Mouse (Mus musculus) kidney, embryonic 15.5 days (tissue): ENCODE results near the gene Srpx. TPM values are rescaled to one million over a fixed set of nuclear protein-coding genes. Genes with fewer than 3 reads are reported as not detected.

Experiments used
- ATAC-seq: fragments of 200-750 bp; cut with Nextera tagmentation; replicated peaks from 2 replicates; pipeline ENCODE4 v1.8.0; 2017; ENCODE audit warnings: moderate TSS enrichment; ENCODE audit not compliant: low FRiP score
- H3K27ac ChIP-seq: fragments of 300-500 bp; sonication (generic); 2 replicates; pipeline ENCODE4 v1.5.1; 2015; ENCODE audit warnings: mild to moderate bottlenecking, inconsistent platforms
- H3K27me3 ChIP-seq: fragments of 300-500 bp; sonication (generic); 2 replicates; pipeline ENCODE4 v1.6.1; 2015; ENCODE audit warnings: inconsistent platforms
- H3K36me3 ChIP-seq: fragments of 300-500 bp; sonication (generic); 2 replicates; pipeline ENCODE4 v1.6.1; 2015; ENCODE audit warnings: inconsistent platforms
- H3K4me1 ChIP-seq: fragments of 300-500 bp; sonication (generic); 2 replicates; pipeline ENCODE4 v1.6.1; 2015; ENCODE audit warnings: inconsistent platforms
- H3K4me2 ChIP-seq: fragments of 300-500 bp; sonication (generic); 2 replicates; pipeline ENCODE4 v1.6.1; 2015; ENCODE audit warnings: moderate library complexity, mild to moderate bottlenecking, inconsistent platforms
- H3K4me3 ChIP-seq: fragments of 300-500 bp; sonication (generic); replicated peaks from 2 replicates; pipeline ENCODE4 v1.5.1; 2015; ENCODE audit warnings: mild to moderate bottlenecking, inconsistent platforms
- H3K9ac ChIP-seq: fragments of 300-500 bp; sonication (generic); 2 replicates; pipeline ENCODE4 v1.6.1; 2015; ENCODE audit warnings: mild to moderate bottlenecking, inconsistent platforms
- H3K9me3 ChIP-seq: fragments of 300-500 bp; sonication (generic); replicated peaks from 2 replicates; pipeline ENCODE4 v1.6.1; 2016; ENCODE audit warnings: inconsistent platforms
- WGBS: fragments of 180-500 bp; shearing (Covaris S2); methylation state at CpG from one replicate; pipeline ENCODE4 v1.1.7; 2015; ENCODE audit warnings: mixed read lengths; 5-methylcytosine and 5-hydroxymethylcytosine counted together
- polyA plus RNA-seq: library from polyadenylated mRNA; unstranded; fragments of >200 nt; fragmentation: Nextera tagmentation; extraction: Ambion mirVana; gene quantifications from 2 replicates; pipeline ENCODE4 v1.2.1, GENCODE M21; 2015

Gene Srpx
- polyA plus RNA-seq, 1 experiment from 2014 or later: 20.0 TPM

- Histone ChIP-seq H3K9me3 (no peaks in the 10 kb centered on the region), H3K27ac (no peak overlapping the region), H3K36me3 (no peaks in the 10 kb centered on the region), H3K4me3 (no peak overlapping the region), H3K27me3 (no peaks in the 10 kb centered on the region), H3K4me1 (no peaks in the 10 kb centered on the region), H3K9ac (no peak overlapping the region), H3K4me2 (no peak overlapping the region)
- WGBS: 75% methylated on average over 4 of the region's 4 CpGs
- no peak for ATAC-seq
Observed at GRCm38 (mm10) chrX:10069405-10069804, 48.1 kb downstream of the Srpx start.

DNA sequence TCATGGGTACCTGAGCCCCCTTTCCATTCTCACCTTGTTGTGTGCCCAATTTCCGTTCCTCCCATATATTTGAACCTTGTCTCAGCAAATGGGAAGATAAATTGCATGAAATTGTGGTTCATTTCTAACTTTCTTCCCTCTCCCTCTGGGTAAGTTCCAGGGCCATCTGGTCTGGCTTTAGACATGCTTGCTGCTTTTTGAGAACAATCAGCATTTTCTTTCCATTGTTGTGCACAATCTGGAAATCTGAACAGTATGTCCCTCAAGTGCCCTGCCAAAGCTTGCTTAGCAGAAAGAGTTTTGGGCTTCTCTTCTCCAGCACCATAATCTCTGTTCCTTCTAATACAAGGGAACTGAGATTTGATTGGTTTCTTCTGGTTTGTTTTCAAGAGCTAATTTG is 53.7 kb downstream of the Srpx start:
- no peak overlapping the region for H3K27ac ChIP-seq
- WGBS: 84% methylated on average over 1 of the region's 1 CpGs
- ATAC-seq: no peak

GRCm38 (mm10) chrX:10063361-10063760 is 54.1 kb downstream of the Srpx start:
- no peaks in the 10 kb centered on the region for H3K27me3 ChIP-seq
- no peak overlapping the region for H3K27ac ChIP-seq
- H3K9ac ChIP-seq: no peak overlapping the region
- no peaks in the 10 kb centered on the region for H3K4me1 ChIP-seq
- no peaks in the 10 kb centered on the region for H3K9me3 ChIP-seq
- H3K4me2 ChIP-seq: no peak overlapping the region
- WGBS: 88% methylated on average over 2 of the region's 2 CpGs
- no peaks in the 10 kb centered on the region for H3K36me3 ChIP-seq
- no peak overlapping the region for H3K4me3 ChIP-seq
- no peak for ATAC-seq

More for the DNA sequence above, 53.7 kb downstream of the Srpx start:
- no peaks in the 10 kb centered on the region for H3K4me1 ChIP-seq
- no peak overlapping the region for H3K4me3 ChIP-seq
- H3K4me2 ChIP-seq: no peak overlapping the region
- no peaks in the 10 kb centered on the region for H3K36me3 ChIP-seq
- H3K9me3 ChIP-seq: no peaks in the 10 kb centered on the region
- no peaks in the 10 kb centered on the region for H3K27me3 ChIP-seq
- H3K9ac ChIP-seq: no peak overlapping the region

DNA sequence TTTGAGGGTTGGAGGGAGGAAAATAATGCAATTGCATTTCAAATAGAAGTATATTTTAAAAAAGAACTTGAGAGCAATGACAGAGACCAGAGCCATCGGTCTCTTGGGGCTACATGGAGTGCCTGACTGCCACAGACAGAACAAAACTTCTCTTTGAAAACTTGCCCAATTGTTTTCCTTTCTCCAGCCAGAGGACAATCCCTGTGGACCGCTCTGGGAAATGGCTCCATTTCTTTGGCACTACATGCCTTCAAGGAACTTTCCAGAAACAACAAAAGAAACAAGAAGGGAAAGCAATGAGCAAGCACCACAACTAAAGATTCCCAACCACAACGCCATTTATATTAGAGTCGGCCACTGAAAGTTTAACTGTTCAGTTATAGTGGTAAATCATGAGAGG is 55.3 kb downstream of the Srpx start:
- 86% methylated on average over 4 of the region's 4 CpGs for WGBS

GRCm38 (mm10) chrX:10034666-10035065 is 82.8 kb downstream of the Srpx start:
- H3K27ac ChIP-seq: no peak overlapping the region

More for the DNA sequence above, 55.3 kb downstream of the Srpx start:
- H3K9ac ChIP-seq: no peak overlapping the region
- no peaks in the 10 kb centered on the region for H3K9me3 ChIP-seq
- H3K27ac ChIP-seq: no peak overlapping the region
- H3K36me3 ChIP-seq: no peaks in the 10 kb centered on the region
- H3K27me3 ChIP-seq: no peaks in the 10 kb centered on the region
- H3K4me2 ChIP-seq: no peak overlapping the region
- no peaks in the 10 kb centered on the region for H3K4me1 ChIP-seq
- ATAC-seq: no peak
- H3K4me3 ChIP-seq: no peak overlapping the region

DNA sequence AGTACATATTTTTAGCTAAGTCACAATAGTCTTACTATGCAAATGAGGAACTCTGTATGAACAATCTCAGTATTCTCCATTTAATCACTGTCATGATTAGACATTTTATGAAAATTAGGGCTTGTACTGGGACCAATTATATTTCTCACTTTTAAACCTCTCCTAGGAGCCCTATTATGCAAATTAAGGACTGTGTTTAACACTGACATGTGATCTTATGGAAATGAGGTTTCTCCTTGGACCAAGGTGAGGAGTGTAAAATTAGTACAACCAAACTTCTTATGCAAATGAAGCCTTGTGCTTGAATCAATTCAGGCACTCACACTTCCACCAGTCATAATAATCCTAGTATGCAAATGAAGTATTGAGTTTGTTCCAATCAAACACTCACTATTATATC is 107.3 kb downstream of the Srpx start:
- no peaks in the 10 kb centered on the region for H3K9me3 ChIP-seq
- no peak overlapping the region for H3K27ac ChIP-seq
- no peaks in the 10 kb centered on the region for H3K36me3 ChIP-seq
- no peak overlapping the region for H3K4me3 ChIP-seq
- no peak overlapping the region for H3K4me2 ChIP-seq
- H3K4me1 ChIP-seq: no peaks in the 10 kb centered on the region
- H3K9ac ChIP-seq: no peak overlapping the region
- no peak for ATAC-seq
- no peaks in the 10 kb centered on the region for H3K27me3 ChIP-seq

More at GRCm38 (mm10) chrX:10034666-10035065, 82.8 kb downstream of the Srpx start:
- Histone ChIP-seq H3K36me3 (no peaks in the 10 kb centered on the region), H3K9me3 (no peaks in the 10 kb centered on the region), H3K4me3 (no peak overlapping the region), H3K9ac (no peak overlapping the region), H3K4me1 (no peaks in the 10 kb centered on the region), H3K4me2 (no peak overlapping the region), H3K27me3 (no peaks in the 10 kb centered on the region)
- ATAC-seq: no peak

DNA sequence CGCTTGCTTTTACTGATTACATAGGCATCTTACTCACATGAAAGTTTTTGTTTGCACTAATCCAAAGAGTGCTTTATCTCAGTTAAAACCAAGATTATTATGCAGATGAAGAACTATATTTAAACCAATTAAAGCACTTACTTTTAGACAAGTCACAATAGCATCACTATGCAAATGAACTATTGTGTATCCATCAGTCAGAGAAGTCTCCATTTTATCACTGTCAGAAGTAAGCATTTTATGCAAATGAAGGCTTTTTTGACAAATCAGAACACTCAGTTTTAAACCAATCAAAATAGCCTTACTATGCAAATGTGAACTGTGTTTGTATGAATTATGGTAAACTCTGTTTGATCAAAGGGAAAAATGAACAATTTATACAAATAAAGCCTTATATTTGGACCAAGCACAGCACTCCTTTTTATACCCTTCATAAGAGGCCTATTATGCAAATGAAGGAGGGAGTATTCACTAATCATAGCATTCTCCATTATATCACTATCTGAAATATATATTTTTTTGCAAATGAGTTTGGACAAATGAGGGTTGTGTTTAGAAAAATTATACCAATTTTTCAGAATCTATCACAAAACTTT is 109.7 kb downstream of the Srpx start:
- 93% methylated on average over 1 of the region's 1 CpGs for WGBS

GRCm38 (mm10) chrX:10005946-10006345 is 111.6 kb downstream of the Srpx start:
- no peaks in the 10 kb centered on the region for H3K9me3 ChIP-seq
- H3K36me3 ChIP-seq: no peaks in the 10 kb centered on the region
- H3K27ac ChIP-seq: no peak overlapping the region
- WGBS: 59% methylated on average over 1 of the region's 1 CpGs
- no peak overlapping the region for H3K4me2 ChIP-seq
- no peak overlapping the region for H3K4me3 ChIP-seq
- no peaks in the 10 kb centered on the region for H3K27me3 ChIP-seq
- no peak overlapping the region for H3K9ac ChIP-seq
- no peaks in the 10 kb centered on the region for H3K4me1 ChIP-seq
- no peak for ATAC-seq

More for the DNA sequence above, 109.7 kb downstream of the Srpx start:
- Histone ChIP-seq H3K4me3 (no peak overlapping the region), H3K4me1 (no peaks in the 10 kb centered on the region), H3K9ac (no peak overlapping the region), H3K27ac (no peak overlapping the region), H3K4me2 (no peak overlapping the region), H3K9me3 (no peaks in the 10 kb centered on the region), H3K27me3 (no peaks in the 10 kb centered on the region), H3K36me3 (no peaks in the 10 kb centered on the region)
- no peak for ATAC-seq

GRCm38 (mm10) chrX:10000718-10001117 is 116.8 kb downstream of the Srpx start:
- Histone ChIP-seq H3K27ac (no peak overlapping the region), H3K9me3 (no peaks in the 10 kb centered on the region), H3K4me2 (no peak overlapping the region), H3K9ac (no peak overlapping the region), H3K4me1 (no peaks in the 10 kb centered on the region), H3K36me3 (no peaks in the 10 kb centered on the region), H3K4me3 (no peak overlapping the region), H3K27me3 (no peaks in the 10 kb centered on the region)
- 70% methylated on average over 1 of the region's 1 CpGs for WGBS
- no peak for ATAC-seq

Other genes starting within 250 kb of the Srpx start
- gene Sytl5, start 232.1 kb downstream of the Srpx start, polyA plus RNA-seq: 1.0 and 1.4 TPM in 2 replicates
- gene Rpgr, start 99.2 kb upstream of the Srpx start, polyA plus RNA-seq: 20.0 and 22.4 TPM in 2 replicates
- gene Otc, start 134.6 kb upstream of the Srpx start, polyA plus RNA-seq: 0.18 and 0.70 TPM in 2 replicates